Mouse (Mus musculus) liver, embryonic 15.5 days (tissue): ENCODE measurements at regions not wholly inside any gene's neighbourhood (a gene's known extent, or its start where the extent isn't known, plus 50 kb on each side); places are given as distances from the start of the nearest gene placed in this dataset.

Experiments used
- ATAC-seq: fragments of 200-750 bp; cut with Nextera tagmentation; 2 replicates; pipeline ENCODE4 v1.8.0; 2017; ENCODE audit warnings: moderate number of reproducible peaks, mild to moderate bottlenecking, moderate library complexity; ENCODE audit not compliant: insufficient read depth
- H3K27ac ChIP-seq: fragments of 300-500 bp; sonication (generic); replicated peaks from 2 replicates; pipeline ENCODE4 v1.5.1; 2015; ENCODE audit warnings: mild to moderate bottlenecking, inconsistent platforms
- H3K27me3 ChIP-seq: fragments of 300-500 bp; sonication (generic); 2 replicates; pipeline ENCODE4 v1.6.1; 2015; ENCODE audit warnings: mild to moderate bottlenecking, inconsistent platforms
- H3K36me3 ChIP-seq: fragments of 300-500 bp; sonication (generic); replicated peaks from 2 replicates; pipeline ENCODE4 v1.6.1; 2015; ENCODE audit warnings: moderate library complexity, mild to moderate bottlenecking, inconsistent platforms
- H3K4me1 ChIP-seq: fragments of 300-500 bp; sonication (generic); replicated peaks from 2 replicates; pipeline ENCODE4 v1.6.1; 2015; ENCODE audit warnings: inconsistent platforms
- H3K4me2 ChIP-seq: fragments of 300-500 bp; sonication (generic); 2 replicates; pipeline ENCODE4 v1.6.1; 2015; ENCODE audit warnings: moderate library complexity, mild to moderate bottlenecking, inconsistent platforms
- H3K4me3 ChIP-seq: fragments of 300-500 bp; sonication (generic); replicated peaks from 2 replicates; pipeline ENCODE4 v1.5.1; 2015; ENCODE audit warnings: mild to moderate bottlenecking, inconsistent platforms
- H3K9ac ChIP-seq: fragments of 300-500 bp; sonication (generic); 2 replicates; pipeline ENCODE4 v1.6.1; 2015; ENCODE audit warnings: moderate library complexity, mild to moderate bottlenecking, inconsistent platforms
- H3K9me3 ChIP-seq: fragments of 300-500 bp; sonication (generic); replicated peaks from 2 replicates; pipeline ENCODE4 v1.6.1; 2016; ENCODE audit warnings: inconsistent platforms
- WGBS: fragments of 180-500 bp; shearing (Covaris S2); methylation state at CpG from one replicate; pipeline ENCODE4 v1.1.7; 2015; ENCODE audit warnings: mixed read lengths; ENCODE audit not compliant: insufficient replicate concordance; 5-methylcytosine and 5-hydroxymethylcytosine counted together

DNA sequence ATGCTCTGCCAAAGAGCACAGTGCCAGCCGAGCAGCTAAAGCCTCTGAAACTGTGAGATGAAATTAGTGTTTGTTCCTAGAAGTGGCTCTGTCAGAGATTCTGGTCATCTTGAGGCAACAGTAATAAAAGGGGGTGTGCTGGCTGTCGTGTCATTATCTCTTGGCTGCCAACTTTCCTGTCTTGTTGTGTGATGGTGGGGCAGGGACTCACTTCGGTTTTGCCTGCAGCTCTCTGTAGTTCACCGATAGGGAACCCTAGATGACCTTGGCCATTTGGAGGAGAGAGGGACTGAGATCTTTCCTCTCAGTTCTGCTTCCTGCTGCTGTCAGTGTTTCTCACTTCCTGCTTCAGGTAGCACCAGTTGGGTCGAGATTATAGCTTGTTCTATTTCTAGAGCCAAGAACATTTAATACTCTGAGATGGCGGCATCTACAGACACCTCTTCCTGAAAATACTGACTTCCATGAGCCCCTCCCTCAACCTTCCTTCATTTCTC lies 159.8 kb upstream of the Kbtbd8 start:
- Histone ChIP-seq H3K4me2 (no peak overlapping the region), H3K9me3 (no peaks in the 10 kb centered on the region), H3K4me1 (no peaks in the 10 kb centered on the region), H3K36me3 (no peaks in the 10 kb centered on the region), H3K27me3 (no peaks in the 10 kb centered on the region), H3K4me3 (no peak overlapping the region), H3K9ac (no peak overlapping the region), H3K27ac (no peak overlapping the region)
- WGBS: 42% methylated on average over 6 of the region's 6 CpGs
- no peak for ATAC-seq

DNA sequence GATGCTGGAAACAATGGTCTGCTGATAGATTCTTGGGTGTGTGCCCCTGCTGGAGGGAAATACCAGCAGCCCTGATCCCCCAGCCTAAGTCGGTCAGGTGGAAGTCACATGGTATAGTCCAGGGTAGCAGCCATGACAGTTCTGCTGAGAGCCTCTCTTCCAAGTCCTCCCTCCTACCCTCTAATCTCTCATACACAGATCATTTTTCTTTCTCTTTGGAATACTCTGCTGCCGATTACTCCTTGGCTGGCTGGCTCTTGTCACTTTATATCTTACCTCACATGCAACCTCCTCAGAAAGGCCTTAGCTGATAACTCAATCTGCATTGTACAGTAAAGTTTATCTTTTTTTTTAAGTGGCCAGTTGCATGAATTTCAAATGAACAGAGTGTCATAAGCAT lies 162.5 kb upstream of the Kbtbd8 start:
- H3K27ac ChIP-seq: no peak overlapping the region
- H3K27me3 ChIP-seq: no peaks in the 10 kb centered on the region
- H3K9ac ChIP-seq: no peak overlapping the region
- no peak overlapping the region for H3K4me3 ChIP-seq
- H3K4me2 ChIP-seq: no peak overlapping the region
- WGBS: 40% methylated on average over 2 of the region's 2 CpGs
- ATAC-seq: peak; percentile 44
- H3K4me1 ChIP-seq: no peaks in the 10 kb centered on the region
- no peaks in the 10 kb centered on the region for H3K36me3 ChIP-seq
- no peaks in the 10 kb centered on the region for H3K9me3 ChIP-seq

DNA sequence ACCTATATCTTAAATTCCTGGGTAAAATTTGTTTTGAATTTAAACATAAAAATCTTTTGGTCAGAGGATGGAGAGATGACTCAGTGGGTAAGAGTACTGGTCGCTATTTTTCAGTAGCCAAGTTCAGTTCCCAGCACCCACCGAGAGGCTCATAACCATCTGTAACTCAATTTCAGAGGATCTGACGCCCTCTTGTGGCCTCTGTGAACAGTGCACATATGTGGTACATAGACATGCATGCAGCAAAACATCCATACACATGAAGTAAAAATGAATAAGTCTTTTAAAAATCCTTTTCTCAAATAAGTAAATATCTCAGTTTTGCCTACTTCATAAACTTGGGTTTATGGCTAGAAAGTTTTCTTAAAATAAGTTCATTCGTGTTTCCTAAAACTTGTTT lies 163.4 kb upstream of the Kbtbd8 start:
- Histone ChIP-seq H3K4me2 (no peak overlapping the region), H3K9ac (no peak overlapping the region), H3K4me1 (no peaks in the 10 kb centered on the region), H3K9me3 (no peaks in the 10 kb centered on the region), H3K36me3 (no peaks in the 10 kb centered on the region), H3K4me3 (no peak overlapping the region), H3K27ac (no peak overlapping the region), H3K27me3 (no peaks in the 10 kb centered on the region)
- WGBS: 55% methylated on average over 4 of the region's 4 CpGs
- no peak for ATAC-seq

DNA sequence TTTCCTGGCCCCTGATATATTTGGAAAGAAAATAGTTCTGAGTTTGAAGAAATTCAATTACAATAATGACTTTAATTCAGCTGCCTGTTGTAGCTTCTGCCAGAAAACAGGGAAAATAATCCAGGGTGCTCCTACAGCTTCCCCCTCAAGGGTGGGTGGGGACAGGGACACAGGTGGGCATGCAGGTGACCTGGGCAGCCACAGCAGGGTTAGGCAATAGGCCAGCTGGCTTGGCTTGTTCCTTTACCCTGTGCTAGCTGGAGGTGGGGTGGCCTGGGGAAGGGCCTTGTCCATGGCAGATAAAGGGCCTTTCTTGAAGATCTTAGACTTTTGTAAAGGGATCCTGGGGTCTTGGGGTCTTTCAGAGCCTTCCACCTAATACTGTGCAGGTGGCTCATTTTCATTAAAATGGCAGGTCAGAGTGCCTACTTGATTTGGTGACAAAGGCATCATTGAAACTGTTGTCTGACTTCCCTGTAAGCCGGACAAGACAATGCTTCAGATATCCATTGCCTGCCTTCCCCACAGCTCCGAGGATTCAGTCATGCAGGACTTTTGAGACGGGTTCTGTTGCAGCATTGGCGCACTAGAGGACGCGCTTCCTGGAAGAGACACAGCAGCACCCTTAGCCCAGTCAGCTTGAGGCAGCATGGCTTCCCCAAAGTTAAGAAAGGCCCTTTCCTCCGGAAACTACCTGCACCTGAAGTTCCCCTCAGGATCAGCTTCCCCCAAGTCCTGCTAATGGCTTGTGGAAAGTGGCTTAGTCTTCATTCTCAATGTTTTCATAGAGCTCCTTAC lies 164.9 kb upstream of the Kbtbd8 start:
- no peak for ATAC-seq
- H3K4me3 ChIP-seq: no peak overlapping the region
- H3K4me2 ChIP-seq: no peak overlapping the region
- H3K4me1 ChIP-seq: no peaks in the 10 kb centered on the region
- H3K27ac ChIP-seq: no peak overlapping the region
- 74% methylated on average over 7 of the region's 7 CpGs for WGBS
- no peak overlapping the region for H3K9ac ChIP-seq
- no peaks in the 10 kb centered on the region for H3K36me3 ChIP-seq
- no peaks in the 10 kb centered on the region for H3K27me3 ChIP-seq
- H3K9me3 ChIP-seq: no peaks in the 10 kb centered on the region

DNA sequence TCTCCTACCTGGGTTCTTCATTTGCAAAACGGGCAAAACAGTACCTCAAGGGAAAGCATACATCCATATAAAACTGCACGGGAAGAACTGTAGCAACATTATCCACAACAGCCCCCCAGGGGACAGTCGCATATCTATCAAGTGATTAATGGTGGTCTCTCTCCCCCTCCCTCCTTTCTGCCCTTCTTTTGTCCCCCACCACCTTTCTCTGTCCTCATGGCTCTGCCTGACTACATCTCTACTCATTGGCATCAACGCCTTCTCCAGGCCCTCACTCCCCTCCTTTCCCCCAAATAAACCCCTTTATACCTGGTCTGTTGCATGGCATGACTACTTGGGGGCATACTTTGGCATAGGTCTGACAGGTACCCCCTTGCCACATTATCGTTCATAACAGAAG lies 166.1 kb upstream of the Kbtbd8 start:
- no peaks in the 10 kb centered on the region for H3K4me1 ChIP-seq
- H3K9me3 ChIP-seq: no peaks in the 10 kb centered on the region
- no peak overlapping the region for H3K4me3 ChIP-seq
- ATAC-seq: no peak
- H3K9ac ChIP-seq: no peak overlapping the region
- WGBS: 65% methylated on average over 5 of the region's 5 CpGs
- H3K27me3 ChIP-seq: no peaks in the 10 kb centered on the region
- H3K36me3 ChIP-seq: no peaks in the 10 kb centered on the region
- no peak overlapping the region for H3K27ac ChIP-seq
- no peak overlapping the region for H3K4me2 ChIP-seq

DNA sequence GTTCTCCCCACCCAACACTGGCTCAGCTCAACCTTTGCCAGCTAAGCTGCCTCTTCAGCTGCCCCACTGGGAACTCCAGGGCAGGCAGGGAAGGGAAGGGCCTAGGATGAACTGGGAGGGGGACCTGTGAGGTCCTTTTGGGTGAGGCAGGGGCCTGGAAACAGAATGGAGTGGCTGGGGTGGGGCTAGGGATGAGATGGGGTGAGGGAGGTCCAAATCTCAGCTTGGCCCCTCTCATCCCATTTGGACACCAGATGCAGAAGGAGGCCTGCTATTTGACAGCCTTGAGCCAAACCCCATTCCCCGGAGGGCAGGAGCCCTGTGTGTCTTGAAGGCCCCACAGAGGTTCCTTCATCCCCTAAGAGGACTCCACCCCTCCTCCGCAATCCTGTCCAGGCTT lies 166.7 kb upstream of the Kbtbd8 start:
- no peaks in the 10 kb centered on the region for H3K4me1 ChIP-seq
- no peak for ATAC-seq

DNA sequence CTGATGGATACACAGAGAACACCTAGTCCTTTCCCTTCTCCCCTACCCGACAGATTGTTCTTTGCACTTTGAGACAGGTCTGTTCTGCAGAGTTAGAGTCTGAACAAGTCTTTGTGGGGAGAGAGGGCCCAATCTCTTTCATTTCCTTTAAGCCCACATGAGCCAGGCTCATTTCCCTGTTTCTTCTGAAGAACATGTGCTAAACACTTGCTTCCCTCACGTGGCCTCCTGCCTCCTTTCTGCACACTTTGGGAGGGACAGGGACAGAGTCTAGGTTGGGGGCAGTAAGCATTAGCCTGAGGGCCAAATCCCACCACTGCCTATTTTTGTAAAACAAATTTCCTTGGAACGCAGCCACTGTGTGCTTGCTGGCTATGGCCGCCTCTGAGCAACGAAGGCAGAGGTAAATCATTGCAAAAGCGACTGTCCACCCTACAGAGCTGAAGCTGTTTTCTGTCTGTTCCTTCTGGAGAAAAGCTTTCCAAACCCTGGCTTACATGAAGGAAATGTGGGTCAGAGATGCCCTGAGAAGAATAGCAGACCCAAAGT lies 170.6 kb upstream of the Kbtbd8 start:
- Histone ChIP-seq H3K36me3 (no peaks in the 10 kb centered on the region), H3K9me3 (no peaks in the 10 kb centered on the region), H3K27ac (no peak overlapping the region), H3K9ac (no peak overlapping the region), H3K27me3 (no peaks in the 10 kb centered on the region), H3K4me1 (no peaks in the 10 kb centered on the region), H3K4me2 (no peak overlapping the region), H3K4me3 (no peak overlapping the region)
- ATAC-seq: no peak
- 55% methylated on average over 6 of the region's 6 CpGs for WGBS

More for the DNA sequence above, 166.7 kb upstream of the Kbtbd8 start:
- no peak overlapping the region for H3K4me2 ChIP-seq
- no peak overlapping the region for H3K27ac ChIP-seq
- no peaks in the 10 kb centered on the region for H3K27me3 ChIP-seq
- no peaks in the 10 kb centered on the region for H3K36me3 ChIP-seq
- no peak overlapping the region for H3K4me3 ChIP-seq
- H3K9me3 ChIP-seq: no peaks in the 10 kb centered on the region
- WGBS: 49% methylated on average over 2 of the region's 2 CpGs
- no peak overlapping the region for H3K9ac ChIP-seq

DNA sequence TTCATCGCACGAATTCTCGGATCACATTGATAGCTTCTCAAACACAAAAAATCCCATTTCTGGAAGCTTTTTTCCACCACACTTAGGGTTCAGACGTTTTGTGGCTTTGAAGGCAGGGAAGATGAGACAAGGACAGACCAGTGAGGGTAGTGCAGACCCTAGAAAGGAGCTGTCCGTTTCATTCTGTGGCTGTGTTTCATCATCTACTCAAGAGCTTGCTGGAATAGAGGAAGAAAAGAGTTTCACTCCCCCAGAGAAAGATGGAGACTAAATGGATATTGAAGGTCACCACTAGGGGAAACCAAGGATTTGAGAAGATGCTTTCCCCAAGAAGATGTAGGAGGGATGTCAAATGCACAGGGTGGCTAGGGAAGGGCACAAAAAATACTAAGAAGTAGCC lies 171.3 kb upstream of the Kbtbd8 start:
- H3K9me3 ChIP-seq: no peaks in the 10 kb centered on the region
- no peak for ATAC-seq

DNA sequence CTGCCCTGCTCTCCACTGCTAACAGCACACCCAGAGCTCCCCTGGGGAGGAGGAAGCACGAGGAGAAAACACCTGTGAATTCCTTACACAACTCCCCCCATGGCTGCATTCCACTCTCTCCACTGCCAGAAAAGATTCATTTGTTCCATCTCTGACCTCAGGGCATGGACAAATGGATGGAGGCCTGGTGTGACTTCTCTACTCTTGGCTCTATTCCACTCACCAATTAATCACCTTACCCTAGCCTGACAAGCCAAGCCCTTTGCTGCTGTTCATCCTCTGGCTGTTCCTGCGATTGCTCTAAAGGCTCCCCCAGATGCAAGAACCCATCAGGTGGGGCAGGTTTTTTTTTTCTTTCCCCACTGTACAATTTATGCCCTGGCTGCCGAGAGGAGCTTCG lies 172.8 kb upstream of the Kbtbd8 start:
- Histone ChIP-seq H3K27ac (no peak overlapping the region), H3K27me3 (no peaks in the 10 kb centered on the region), H3K4me1 (no peaks in the 10 kb centered on the region), H3K4me3 (no peak overlapping the region), H3K36me3 (no peaks in the 10 kb centered on the region), H3K4me2 (no peak overlapping the region), H3K9me3 (no peaks in the 10 kb centered on the region), H3K9ac (no peak overlapping the region)
- no peak for ATAC-seq
- 52% methylated on average over 4 of the region's 4 CpGs for WGBS

More for the DNA sequence above, 171.3 kb upstream of the Kbtbd8 start:
- Histone ChIP-seq H3K27ac (no peak overlapping the region), H3K4me1 (no peaks in the 10 kb centered on the region), H3K27me3 (no peaks in the 10 kb centered on the region), H3K4me3 (no peak overlapping the region), H3K4me2 (no peak overlapping the region), H3K9ac (no peak overlapping the region), H3K36me3 (no peaks in the 10 kb centered on the region)
- 66% methylated on average over 5 of the region's 5 CpGs for WGBS

DNA sequence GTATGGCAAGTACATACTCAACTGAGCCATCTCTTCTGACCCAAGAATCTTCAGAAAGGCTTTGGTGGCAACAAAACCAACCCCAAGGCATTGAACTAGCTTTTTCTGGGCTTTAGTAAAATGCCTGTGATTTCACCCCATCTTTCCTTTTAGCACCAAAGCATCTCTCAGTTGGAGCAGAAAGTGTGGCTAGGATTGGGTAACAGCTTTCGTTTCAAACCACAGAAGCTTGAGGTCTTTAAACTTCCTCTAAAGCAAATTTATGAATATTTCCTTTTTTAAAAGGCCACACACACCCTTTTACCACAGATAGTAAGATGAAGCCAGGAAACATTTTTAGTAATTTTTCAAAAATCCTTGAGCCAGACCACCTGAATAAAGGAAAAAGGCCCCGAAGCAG lies 178.1 kb upstream of the Kbtbd8 start:
- WGBS: 32% methylated on average over 2 of the region's 2 CpGs
- no peaks in the 10 kb centered on the region for H3K27me3 ChIP-seq
- H3K36me3 ChIP-seq: no peaks in the 10 kb centered on the region
- no peak overlapping the region for H3K27ac ChIP-seq
- H3K4me2 ChIP-seq: no peak overlapping the region
- H3K4me3 ChIP-seq: no peak overlapping the region
- no peak overlapping the region for H3K9ac ChIP-seq
- H3K9me3 ChIP-seq: no peaks in the 10 kb centered on the region
- ATAC-seq: no peak
- H3K4me1 ChIP-seq: no peaks in the 10 kb centered on the region

DNA sequence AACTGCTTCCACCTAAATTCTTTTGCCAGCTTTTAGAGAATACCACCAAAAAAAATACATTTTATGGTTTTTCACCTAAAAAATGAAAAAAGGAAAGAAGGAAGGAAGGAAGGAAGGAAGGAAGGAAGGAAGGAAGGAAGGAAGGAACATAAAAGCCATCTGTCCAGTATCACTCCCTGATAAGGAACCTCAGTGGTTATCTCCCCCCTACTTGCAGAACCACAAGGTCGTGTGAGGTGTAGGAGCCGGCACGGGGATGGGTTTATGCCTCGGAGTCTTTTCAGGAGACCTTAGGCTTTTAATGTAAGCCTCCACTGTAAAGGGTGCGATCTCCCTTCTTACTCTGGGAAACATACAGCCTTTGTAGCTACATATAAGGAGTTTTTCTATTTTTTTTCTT lies 180.8 kb upstream of the Kbtbd8 start:
- Histone ChIP-seq H3K27me3 (no peaks in the 10 kb centered on the region), H3K36me3 (no peaks in the 10 kb centered on the region), H3K4me1 (no peaks in the 10 kb centered on the region), H3K4me3 (no peak overlapping the region), H3K9ac (no peak overlapping the region), H3K9me3 (no peaks in the 10 kb centered on the region), H3K27ac (no peak overlapping the region), H3K4me2 (no peak overlapping the region)
- ATAC-seq: no peak
- WGBS: 36% methylated on average over 5 of the region's 5 CpGs

DNA sequence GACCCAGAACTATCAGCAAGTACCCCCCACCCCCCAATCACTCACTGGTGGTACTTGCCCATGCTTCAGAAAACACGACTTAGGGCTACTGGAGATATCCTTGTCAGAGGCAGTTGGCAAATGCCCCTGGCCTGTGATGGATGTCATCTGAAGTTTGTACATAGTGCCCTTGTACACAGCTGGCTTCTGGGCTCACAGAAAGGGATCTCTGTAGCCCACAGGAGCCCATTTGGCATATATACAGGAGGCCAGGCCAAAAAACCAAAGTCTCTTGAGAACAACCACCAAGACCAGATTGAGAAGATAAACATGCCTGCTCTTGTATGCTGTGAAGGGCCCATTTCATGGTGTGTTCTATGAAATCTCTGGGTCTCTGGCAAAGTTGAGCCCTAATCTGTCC lies 181.3 kb upstream of the Kbtbd8 start:
- WGBS: 65% methylated on average over 1 of the region's 1 CpGs

More for the DNA sequence above, 181.3 kb upstream of the Kbtbd8 start:
- H3K36me3 ChIP-seq: no peaks in the 10 kb centered on the region
- no peak overlapping the region for H3K4me2 ChIP-seq
- no peak overlapping the region for H3K27ac ChIP-seq
- H3K27me3 ChIP-seq: no peaks in the 10 kb centered on the region
- no peak overlapping the region for H3K9ac ChIP-seq
- no peak for ATAC-seq
- H3K9me3 ChIP-seq: no peaks in the 10 kb centered on the region
- H3K4me1 ChIP-seq: no peaks in the 10 kb centered on the region
- H3K4me3 ChIP-seq: no peak overlapping the region
